Mouse (Mus musculus) cerebellum, postnatal 14 days (tissue): Measurements from ENCODE around the gene Adarb2.

Source experiments
- DNase-seq, 2 experiments: peaks; one replicate each; pipeline ENCODE4 v3.0.0; 2021; ENCODE audit warnings: mixed read lengths in 2 of 2

Adarb2 gene

DNA sequence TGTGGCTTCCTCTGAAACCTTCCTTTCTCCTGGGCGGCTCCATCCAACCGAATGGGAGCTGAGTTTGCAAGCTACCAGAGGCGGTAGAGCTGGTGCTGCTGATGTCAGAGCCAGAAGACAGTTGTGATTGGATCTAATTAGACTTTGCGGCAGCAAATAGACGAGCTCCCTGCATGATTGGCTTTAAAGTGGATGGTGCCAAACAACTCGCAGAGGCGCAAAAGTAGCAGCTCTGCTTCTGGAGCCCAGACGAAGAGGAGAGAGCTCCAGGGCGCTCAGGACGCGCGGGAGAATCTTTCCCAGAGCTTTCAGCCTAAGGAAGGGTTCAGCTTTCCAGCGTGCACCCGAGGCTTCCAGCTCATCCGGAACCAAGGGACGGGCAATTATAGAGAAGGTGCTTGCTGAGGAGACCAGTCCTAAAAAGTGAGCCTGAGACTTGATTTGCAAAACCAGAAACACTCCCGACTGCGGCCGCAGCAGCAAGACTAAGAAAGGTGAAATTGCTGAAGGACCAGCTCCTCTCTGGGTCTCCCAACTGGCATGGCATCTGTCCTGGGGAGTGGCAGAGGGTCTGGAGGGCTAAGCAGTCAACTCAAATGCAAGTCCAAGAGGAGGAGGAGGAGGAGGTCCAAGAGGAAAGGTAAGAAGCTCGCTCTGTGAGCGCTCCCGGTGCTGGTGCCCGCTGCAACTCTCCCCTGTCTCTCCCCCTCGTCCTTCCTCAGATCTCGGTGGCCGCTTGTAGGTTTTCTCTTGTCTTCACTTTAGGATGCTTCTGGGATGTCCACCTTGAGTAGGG is at the start of gene Adarb2:
Gene Adarb2, plus strand, starts transcription at position 186 of the 796 bp plus-strand sequence.
- DNase-seq: peak; percentile 45 to 50

DNA sequence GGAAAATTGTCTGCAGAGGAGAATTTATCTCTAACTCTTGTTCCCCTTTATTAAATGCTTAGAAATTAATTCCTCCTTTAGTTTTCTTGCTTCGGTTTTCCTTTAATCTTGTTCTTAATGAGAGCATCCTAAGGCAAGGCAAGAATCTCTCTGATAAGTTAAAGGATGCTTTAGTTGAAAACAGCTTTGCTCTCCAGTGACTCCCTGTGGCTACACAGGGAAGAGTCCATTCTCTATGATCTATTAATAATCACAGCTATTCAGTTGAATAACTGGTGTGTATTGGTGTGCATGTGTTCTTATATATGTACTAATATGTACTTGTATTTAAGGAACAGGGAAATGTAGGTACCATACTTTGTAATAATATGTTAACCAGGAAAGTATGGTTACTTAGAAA is 28.9 kb upstream of the Adarb2 start:
- DNase-seq: peak; percentile 27 to 28

DNA sequence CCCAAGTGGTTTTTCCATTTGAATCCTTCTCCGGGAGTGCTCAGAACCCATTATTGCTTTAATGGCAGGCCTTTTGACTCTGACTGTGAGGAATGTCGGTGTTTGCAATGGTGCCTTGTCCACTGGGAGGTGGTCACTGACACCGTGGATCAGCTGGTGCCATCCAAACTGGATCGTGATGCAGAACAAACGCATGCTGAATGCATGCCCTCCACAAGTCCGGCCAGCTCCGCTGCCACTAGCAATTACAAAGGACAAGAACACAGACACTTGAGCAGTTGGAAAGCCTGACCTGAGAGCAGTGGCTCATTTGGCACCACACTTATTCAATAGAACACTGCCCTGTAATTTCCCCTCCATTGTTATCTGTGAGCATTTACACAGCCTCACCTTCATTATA is 10.7 kb upstream of the Adarb2 start:
- no peak for DNase-seq

DNA sequence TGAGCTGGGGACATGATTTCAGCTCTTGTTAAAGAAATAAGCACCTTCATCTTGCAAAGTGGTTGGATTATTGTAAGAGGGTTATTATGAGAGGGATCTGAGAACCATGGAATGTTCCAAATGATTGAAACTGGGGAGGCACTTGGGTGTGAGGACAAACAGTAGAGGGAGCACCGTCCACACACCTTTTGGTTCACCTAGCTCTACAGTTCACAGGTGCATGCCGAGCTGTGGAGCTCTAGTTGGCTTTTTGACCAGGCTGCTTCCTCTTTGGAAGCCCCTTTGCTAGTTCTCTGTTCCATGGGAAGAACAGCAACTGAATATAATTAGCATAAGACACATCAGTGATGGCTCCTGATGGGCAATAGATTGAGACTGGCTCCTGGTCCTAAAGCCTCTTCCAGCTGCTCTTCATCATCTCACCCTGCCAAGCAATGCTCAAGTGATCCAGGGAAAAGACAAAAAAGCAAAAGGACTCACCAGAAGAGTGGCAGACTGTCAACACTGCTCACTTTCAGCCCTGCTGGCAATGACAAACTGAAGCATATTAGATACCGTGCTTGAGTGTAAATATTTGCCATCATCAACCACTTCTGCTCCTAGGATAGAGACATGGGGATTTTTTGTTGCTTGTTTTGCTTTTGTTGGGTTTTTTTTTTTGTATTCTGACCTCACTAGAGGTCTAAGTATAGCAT is 3.3 kb upstream of the Adarb2 start:
- DNase-seq: peak; percentile 35 to 48

DNA sequence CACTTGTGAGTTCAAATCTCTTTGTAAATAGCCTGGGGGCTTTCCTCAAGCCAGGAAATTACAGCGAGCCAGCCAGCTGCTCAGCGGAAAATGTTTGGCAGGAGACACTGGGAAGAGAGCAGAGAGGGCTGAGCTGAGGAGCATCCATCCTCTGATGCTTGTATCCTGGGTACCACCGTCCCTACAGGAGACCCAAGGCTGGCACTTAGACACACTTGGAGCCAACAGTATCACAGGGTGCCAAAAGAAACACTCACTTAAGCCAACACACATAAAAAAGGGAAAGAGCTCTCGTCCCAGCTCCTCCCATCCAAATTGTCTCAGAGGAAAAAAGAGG is 779 bp downstream of the Adarb2 start:
- DNase-seq: peak; percentile 63 to 66

DNA sequence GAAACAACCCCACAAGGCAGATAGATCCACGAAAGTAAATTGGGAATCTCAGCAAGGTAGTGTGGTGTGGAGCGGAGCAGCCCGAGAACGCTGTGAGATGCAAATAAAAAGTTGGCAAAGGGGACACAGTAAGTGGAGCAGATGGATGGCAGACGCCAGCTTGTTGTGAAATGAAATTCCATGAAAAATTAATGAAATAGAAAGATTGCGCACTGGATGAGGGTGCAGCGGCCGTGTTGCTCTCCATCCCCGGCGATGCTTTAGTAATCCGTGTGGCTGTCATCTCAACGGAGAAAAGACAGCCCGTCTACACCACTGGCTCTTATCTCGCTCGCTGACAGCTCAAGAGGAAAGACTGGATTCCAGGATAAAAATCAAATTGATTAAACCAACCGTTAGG is 4.7 kb downstream of the Adarb2 start:
- DNase-seq: peak; percentile 44 to 58

DNA sequence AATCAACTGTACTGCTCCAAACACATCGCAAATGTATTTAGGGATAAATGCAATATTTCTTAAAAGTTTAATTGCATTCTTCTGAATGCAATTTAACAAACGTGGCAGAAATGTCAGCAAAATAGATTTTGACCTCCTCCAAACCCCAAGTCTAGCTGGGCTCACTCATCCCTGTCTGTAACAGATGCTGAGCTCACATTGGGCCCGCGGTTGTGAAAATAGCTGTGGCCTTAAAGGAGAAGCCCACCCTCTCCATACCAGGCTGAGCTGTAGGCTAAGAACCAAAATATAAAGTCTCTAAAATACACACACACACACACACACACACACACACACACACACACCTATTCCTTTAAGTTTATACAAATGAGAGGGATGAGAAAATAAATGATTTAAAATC is 8.1 kb downstream of the Adarb2 start:
- DNase-seq: peak in 1 of 2 experiments; percentile 23

DNA sequence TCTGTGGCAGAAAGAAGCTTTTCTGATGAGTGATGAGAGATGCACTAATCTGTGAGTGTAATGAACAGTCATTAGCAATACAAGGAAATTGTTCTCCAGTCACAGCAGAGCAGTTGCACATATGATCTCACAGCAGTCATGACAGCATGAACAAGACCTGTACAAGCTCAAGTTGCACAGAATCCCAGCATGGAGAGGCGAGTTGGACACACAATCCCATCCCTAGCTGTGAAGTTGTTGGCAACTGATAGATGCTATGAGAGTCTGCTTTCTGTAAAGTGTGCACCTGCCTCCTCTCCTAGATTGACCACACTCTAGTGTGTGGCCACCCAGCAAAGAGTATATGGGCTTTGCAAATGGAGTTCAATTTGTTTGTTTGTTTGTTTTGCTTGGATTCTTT is 36.2 kb downstream of the Adarb2 start:
- peak; percentile 6 to 61 for DNase-seq

DNA sequence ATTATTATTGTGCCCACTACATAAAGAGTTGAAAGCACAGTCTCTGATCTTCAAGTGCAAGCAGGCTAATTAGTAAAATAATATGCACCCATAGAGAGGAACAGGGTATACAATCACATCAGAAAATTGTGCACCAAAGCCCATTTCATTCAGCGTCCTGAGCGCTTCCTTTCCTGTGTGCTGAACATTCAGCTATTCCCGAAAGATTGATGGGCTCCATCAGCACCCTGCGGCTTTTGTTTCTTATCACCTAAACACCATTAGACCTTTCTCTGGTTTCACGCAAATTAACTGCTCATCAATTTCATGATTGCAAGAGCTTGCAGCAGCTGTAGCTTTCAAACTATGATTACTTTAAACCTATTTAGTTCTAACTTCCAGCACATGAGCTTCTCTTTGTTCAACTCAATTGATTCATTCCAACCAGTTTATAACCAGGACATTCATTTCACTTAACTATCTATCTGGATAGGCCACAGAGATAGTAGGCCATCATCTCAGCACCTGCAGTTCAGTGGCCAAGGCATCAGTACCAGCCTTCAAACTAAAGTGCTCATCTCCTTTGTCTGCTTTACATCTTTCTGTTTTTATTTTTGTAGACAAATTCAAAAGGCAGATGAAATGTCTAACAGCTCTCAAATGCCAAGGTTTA is 45.5 kb downstream of the Adarb2 start:
- DNase-seq: no peak

DNA sequence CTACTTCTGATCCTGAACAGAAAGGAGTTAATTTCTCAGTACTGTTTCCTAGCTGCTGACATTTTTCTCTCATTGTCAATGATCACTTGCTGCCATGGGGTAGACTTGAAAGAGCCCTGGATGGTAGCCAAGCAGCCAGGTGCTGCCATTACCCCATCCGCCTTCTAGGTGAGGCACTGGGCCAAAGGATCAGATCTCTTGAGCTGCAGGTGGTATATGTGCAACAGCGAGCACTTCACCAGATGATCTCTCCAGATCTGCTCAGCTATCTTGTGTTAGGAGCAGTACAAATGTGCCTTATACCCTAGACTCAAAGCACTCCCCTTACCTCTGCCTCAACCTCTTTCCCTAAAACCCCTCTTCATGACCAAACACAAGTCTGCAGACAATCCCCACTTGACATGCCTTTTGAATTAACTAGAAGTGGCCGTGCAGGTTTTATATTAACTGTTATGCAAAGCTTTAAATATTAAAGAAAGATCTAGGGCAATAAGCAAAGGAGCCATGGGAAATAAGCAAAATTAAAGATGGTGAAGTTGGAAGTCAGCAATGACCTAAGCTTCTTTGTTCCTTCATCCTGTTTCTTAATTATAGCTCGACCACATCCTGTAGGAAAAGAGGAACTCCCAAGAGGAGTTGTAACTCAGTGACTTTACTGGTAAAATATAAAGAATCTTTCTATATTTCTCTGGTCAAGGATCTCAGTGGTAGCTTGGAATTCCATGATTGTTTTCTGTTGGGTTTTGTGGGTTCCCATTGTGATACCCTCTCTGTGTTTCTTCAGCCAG is 69.7 kb downstream of the Adarb2 start:
- DNase-seq: peak; percentile 85 to 92

DNA sequence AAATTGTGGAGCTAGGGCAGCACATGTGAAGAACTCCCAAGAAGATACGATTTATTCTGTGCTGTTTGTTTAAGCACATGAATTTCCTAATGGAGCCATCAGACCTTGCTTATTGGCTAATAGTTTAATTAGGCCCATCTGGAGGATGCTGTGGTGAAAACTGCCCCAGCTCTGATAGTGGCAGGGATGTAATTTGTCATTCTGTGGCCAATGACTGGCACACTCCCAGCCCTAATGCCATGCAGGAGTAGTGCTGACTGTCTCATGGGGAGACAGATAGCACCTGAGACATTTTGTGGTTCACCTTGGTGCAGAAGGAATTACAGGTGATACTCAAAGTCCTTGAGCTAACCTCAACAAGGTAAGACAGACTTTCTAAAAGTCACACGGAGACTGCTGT is 80.5 kb downstream of the Adarb2 start:
- peak; percentile 7 to 9 for DNase-seq

DNA sequence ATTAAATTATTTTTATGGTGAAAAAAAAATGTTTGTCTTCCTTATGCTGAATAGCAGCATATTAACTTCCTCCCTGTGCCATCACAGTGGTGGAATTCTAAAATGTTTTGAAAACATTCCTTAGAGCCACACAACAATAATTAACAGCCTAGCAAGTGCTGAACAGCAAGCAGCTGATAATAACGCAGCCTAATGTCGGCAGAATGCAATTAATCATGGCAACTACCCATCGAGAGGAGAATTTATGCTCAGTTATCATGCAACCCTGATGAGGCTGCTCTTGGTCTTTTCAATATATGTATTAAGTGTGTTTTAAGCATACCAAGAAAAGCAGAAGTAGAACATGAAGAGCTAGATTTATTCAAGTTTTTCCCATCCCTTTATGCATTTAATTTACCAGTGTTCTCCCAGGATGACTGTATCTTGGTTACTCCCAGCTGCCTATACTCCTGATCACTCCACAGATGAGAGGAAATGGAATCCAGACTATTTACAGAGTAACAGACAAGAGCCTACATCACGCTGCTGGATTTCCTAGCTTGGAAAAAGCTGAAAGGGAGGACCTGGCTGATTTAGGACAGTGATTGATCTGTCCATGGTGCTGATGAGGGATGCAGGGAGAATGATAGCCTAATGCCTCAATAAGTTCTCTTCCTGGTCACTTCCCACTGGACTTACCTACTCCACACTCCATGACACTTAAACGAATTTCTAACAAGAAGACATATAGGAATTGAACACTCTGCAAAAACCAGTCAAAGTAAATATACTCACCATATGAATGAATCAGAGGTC is 113.9 kb downstream of the Adarb2 start:
- no peak for DNase-seq

DNA sequence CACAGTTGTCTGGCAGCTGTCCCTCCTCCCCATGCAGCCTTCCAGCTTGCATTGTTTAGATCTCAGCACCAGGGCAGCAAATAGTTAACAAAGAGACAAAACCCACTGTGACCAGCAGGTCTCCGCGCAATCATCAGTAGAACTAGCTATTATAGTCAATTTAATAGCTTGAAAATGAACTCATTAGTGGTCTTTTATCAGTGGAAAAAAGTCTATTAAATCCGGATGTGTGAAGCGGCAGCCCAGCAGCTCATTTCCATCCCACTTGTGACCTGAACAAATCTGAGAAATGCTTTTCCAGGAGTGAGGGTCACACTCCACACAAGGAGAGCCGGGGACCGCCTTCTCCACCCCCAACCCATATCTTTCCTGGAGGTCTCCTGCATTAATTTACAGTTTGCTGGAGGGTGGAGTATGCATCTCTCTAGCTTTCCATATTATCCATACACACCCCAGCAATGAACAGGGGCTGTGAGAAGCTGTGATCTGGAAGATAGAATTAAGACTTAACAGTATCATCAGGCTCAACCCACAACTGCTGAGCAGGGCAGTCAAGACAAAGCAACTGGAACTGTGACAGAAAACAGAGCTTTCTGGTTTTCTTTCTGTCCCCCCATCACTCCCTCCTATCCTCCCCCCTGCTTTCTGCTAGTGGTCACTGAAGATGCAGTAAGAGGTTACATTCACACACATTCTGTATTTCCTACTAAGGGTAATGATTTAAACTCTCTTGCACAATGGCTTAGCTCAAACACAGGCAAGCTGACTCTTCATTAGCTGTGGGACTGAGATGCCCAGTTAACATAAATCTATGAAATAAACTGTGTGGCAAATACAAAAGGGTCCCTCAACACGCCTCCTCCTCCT is 131.2 kb downstream of the Adarb2 start:
- DNase-seq: no peak

DNA sequence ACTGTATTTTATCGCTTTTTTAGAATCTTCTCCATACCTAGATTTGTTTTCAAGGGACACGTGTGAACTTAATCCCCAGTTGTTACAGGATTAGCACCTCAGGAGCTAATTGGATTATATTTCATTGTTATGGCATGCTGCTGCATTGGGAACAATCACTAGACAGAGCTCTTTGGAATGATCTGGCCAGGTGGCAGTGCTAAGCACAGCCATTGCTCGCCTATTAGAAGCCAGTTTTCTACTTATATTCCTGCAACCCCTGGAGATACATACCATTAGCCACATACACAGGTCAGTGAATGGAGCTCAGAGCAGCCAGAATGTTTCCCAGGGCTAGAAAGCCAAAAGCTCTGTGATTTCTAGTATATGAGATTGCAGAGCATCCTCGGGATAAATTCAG is 131.9 kb downstream of the Adarb2 start:
- no peak for DNase-seq

DNA sequence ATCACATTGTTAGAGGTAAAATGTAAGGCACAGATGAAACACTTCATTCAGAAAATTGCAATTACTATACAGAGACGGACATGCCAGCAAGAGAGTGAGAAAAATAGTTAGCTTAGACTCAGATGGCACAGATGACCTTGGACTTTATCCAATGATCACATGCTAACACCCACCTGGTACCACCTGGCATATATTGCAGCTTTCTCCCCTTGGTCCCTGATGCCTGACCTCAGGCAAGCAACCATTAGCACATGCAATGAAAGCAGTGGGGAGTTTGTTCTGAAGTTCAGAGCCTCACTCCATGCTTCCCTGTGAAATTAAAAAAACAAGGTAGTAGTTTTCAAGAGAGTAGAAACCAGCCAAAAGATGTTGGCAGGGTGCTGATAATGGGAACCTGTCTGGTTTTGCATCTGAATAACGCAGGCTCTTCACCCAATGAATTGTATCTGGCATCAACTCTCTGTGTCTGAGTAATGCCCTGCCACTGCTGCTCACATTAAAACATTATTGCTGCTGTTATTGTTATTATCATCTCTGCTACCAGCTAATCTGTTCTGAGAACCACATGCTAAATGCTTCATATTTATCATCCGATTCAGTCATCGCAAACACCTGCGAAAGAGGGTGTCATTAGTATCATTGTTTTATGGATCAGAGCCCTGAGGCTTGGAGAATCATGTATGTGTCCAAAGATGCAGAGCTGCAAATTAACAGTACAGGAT is 138.6 kb downstream of the Adarb2 start:
- DNase-seq: peak; percentile 28 to 57

DNA sequence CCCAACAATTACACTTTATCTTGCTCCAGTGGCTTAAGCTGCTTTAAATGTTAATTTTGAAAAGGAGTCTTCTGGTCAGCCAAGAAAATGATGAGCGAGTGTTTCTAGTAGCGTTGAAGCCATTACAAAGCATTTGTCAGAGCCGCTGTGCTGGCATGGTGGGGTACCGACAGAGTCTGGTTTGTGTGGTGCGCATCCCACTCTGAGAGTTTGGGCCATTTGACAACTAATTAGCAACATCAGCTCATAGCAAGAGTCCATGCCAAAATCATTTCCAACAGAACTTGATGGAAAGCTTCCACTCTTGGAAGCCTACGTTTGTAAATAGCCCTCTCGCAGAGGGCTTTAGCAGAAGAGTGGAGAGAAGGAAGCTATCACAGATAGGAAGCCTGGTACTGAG is 144.5 kb downstream of the Adarb2 start:
- DNase-seq: peak; percentile 14 to 39

DNA sequence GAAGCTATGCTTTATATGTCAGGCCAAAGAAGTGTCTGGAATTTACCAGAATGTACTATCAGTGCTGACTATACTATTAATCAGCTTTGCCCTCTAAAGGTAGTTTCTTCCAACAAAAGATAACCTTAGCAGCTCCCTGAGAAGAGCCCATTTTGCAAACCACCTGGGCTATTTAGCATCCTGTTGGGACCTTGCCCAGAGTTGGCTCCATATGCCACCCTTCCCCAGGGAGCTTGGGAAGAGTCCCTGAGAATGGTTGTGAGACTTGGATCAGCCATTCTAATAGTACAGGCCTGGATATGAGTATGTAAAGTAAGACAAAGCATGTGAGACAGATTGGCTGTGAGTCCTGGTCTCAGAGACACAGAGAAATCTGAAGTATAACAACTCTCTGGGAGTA is 149.7 kb downstream of the Adarb2 start:
- DNase-seq: peak; percentile 65 to 73

DNA sequence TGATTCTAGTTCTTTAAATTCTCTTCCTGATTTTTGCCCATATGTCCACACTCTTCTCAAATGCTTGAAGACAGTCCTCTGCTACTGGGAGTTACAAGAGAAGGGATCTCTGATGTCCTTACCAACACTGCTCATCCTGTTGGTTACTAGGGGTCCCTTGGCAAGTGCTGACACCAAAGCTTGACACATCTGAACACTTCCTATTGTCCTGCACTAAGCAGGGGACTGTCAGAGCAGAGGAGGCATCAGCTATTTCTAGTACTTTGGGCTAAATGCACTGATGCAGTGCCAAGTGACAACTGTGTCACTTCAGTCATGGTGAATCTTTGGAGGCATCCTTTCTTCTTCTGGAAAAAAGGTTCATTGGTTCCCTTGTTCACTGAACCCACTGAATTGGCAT is 150.3 kb downstream of the Adarb2 start:
- DNase-seq: no peak

DNA sequence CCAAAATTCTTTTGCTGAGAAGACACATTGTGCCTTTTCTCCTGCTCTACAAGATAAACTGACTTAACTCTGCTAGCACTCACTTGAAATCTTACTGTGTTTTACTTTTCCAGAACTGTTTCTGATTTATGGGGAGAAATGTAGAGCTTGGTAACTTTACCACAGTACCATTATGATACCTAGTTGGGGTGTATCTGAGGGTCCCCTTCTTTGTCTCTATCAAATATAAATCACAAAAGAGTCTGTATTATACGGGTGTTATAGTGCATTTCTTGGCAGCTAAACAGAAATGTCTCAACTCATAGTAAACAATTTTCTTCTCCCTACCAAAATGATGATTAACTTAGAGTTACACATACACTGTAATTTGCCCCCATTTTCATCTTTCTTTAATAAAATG is 162.9 kb downstream of the Adarb2 start:
- no peak for DNase-seq

DNA sequence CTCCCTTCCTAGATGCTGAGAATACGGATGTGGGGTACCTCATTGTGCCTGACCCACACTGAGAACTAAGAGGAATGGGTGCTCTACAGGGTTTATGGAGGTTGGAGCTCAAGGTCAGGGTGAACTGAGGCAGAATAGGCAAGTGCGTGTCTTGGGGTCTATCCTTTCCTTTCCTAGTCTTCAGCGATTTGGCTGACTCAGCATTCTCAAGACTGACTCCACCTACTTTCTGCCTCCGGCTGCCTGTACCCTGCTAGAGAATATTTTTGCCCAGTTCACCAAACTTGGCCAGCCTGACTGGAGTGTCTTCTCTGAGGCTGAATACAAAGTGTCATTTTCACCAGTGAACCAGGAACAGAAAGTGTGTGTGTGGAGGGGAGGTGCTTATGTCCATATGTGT is 163.4 kb downstream of the Adarb2 start:
- no peak for DNase-seq
